Mouse (Mus musculus) testis, adult 2 months (tissue): Measurements from ENCODE around the gene Cdiptos.
A peak's percentile ranks its signal among the peaks of the same experiment; 100 is the strongest.

ENCODE experiments used
- CTCF ChIP-seq: fragments of 200-500 bp; IDR thresholded peaks from 2 replicates; pipeline ENCODE4 v1.5.1; 2012; ENCODE audit warnings: low read depth, mild to moderate bottlenecking, inconsistent platforms, low read length, moderate library complexity; ENCODE audit not compliant: control insufficient read depth, insufficient read depth, insufficient replicate concordance
- POLR2A ChIP-seq: fragments of 200-500 bp; IDR thresholded peaks from 2 replicates; pipeline ENCODE4 v1.6.1; 2012; ENCODE audit warnings: low read depth, mild to moderate bottlenecking, inconsistent platforms, low read length, moderate library complexity; ENCODE audit not compliant: control insufficient read depth

DNA sequence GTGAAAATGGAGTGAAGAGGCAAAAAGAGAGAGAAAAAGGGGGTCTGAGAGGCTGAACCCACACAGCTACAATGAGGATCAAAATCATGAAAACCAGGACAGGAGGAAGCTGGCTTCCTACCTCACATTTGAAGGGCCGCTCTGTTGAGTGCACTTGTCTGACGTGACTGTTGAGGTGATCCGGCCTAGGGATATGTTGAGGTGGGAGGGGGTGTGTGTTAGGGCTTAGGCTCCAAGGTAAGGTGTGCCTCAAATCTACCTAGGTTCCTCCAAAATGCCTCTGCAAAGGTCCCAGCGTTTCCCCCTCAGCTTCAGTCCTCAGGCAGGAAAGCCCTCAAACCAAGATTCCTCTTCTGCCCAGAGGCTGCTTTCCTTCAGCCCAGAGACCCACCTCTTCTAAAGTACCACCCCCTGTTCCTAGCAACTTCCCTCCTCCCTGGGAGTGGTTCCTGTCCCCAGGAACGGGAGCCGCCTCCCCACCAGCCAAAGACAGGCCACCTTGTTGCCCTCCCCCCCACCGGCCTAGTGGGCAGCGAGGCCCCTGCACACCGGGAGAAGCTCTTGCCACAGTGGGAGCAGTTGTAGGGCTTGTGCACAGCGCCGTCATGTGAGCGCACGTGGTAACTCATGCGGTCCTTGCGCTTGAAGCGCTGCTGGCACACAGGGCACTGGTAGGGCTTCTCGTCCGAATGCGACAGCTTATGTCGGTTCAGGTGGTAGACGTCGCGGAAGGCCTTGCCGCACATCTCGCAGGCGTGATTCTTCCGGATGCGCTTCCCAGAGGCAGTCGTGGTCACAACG is 49.1 kb upstream of the Cdiptos start:
- peak; percentile 49; the same call in 1 of the 2 replicates for TF ChIP-seq CTCF
- peak; percentile 75; the same call in 1 of the 2 replicates for TF ChIP-seq POLR2A
